Mouse (Mus musculus): ENCODE results near the gene Sesn2.
"Not testable (repeated sequence)": the region's sequence is repeated elsewhere in the genome, so short reads cannot be mapped to it uniquely, and the experiment has no call there.

The Sesn2 gene

DNA sequence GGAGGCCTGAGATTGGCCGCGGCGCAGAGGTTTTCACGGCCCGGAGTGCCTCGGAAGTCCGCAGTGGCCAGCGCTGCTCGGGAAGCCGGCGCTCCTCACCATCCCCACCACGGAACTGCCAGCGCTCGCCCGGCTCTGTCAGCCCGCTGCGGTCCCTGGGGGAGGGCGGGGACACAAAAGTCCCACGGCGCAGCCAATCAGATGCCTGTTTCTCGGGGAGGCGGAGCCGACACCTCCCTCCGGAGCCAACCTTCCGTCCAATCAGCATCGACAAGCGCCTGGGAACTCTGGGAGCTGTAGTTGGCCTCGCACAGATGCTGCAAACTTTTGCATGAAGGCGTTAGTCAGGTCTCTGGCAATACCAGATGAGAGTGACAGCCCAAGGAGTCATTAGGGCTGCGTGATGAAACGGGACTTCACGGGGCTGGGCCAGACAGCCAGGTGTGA is at the start of gene Sesn2:
Gene Sesn2 (minus strand): TSS at position 150 of the 447 bp plus-strand sequence.
- peak; percentile 94 for DNase-seq

DNA sequence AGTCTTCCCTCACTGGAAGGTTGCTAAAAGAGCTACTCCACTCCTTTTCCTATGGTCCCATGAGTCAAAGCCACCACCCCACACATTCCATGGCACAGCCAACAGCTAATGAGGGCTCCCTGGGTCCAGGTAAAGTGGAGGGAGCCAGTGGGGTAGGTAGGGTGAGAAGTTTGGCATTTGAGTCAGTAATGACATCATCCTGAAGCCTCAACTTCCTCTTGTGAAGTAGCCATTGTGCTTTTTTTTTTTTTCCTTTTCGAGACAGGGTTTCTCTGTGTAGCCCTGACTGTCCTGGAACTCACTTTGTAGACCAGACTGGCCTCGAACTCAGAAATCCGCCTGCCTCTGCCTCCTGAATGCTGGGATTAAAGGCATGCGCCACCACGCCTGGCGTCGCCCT is 45.2 kb upstream of the Sesn2 start:
- not testable (repeated sequence) for DNase-seq

DNA sequence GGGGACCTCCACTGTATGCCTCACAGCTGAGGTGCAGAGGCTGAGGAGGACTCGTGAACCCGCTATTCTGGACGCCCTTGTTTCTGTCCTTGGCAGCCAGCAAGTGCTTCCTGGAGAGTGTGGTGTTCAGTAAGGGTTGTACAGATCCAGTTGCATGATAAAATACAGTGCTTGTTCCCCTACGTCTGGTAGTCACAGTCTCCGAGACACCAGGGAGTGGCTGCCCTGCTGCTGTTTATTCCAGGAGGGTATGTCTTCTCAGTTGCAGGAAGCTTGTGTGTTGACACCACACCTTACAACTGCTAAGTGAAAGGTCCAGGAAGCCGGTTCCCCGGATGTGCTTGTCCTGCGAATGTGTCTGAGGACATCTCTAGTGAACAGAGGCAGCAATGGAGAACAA is 44.4 kb upstream of the Sesn2 start:
- no peak for DNase-seq

DNA sequence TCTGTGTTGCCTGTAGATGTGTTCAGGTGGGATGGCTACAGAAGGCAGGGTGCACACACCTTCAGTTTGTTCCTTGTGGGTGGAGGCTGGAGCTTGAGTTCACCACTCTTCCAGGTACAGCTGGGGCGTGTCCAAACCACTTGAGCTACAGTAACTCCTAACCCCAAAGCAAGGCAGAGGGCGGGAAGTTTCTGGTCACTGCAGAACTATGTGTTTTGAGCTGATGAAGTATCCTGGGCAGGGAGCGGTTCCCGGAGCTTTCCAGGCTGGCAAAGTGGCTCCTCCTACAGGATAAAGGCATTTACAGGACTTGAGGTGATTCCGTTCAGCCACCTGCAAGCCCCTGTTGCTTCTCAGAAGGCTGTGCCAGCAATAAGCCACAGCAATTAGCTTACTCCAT is 43.9 kb upstream of the Sesn2 start:
- no peak for DNase-seq

DNA sequence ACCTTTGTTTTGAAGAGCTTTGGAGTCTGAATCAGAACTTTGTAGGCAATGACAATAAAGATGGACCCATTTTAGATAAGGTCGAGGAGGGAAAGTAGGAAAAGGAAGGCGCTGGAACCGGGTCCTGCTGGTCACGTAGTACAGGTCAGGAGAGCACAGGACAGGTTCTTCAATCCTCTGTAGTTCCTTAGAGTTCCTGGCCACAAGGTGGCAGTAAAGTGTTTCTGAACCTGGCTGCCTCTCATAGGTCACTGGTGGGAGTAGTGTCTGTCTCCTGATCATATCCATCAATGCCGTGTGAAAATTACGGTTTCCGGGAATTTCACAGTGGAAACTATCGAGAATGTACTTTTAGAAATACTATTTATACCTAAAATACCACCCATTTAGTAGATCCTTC is 35.5 kb upstream of the Sesn2 start:
- DNase-seq = peak; percentile 64

DNA sequence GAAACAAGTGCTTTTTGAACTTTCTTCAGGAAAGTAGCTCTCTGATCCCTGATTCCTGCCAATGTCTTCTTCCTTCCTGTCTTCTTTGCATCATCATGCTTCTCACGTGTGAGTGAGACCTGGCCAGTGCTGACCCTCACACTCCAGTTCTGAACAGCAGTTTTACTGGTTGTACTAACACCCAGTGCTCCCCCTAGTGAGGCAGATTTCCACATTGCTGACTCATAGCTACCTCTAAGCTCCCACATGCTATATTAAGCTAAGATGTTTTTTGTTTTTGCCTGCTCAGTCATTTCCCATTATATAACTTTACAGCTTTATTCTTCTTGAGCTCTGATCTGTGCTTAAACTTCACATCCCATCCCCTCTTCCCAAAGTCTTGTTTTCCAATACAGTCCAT is 32.4 kb upstream of the Sesn2 start:
- no peak for DNase-seq

DNA sequence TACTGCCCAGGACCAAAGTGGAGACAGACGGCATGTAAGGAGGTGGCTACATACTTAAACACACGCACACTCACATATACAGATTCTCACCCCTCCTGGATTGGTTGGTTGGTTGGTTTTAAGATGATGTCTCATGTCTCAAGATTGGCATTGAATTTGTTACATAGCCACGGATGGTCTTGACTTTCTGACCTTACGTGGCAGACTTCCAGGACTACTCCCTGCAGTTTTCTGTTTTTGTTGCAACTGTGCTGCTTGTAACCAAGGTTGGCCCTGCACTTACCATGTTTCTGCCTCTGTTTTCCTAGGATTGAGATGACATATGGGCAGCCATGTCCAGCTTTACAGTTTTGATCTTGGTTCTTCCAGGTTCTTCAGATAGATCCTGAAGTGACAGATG is 31.1 kb upstream of the Sesn2 start:
- no peak for DNase-seq

DNA sequence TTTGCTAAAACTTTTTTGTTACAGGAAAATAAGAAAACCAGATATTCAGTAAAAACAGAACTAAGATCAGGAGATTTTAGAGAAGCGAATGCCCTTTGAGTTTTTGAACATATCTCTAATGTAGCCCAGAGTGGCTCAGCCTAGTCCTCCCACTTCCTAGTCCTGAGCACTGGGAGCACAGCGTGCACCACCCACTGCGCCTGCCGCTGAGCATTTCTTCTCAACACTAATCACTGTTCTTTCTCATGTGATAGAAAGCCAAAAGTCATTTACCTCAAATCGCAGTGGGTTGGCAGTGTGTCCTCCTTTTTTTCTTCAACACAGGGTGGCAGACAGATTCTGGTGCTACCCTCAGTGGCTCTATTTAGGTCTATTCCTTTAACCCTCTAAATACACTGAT is 29.2 kb upstream of the Sesn2 start:
- no peak for DNase-seq

DNA sequence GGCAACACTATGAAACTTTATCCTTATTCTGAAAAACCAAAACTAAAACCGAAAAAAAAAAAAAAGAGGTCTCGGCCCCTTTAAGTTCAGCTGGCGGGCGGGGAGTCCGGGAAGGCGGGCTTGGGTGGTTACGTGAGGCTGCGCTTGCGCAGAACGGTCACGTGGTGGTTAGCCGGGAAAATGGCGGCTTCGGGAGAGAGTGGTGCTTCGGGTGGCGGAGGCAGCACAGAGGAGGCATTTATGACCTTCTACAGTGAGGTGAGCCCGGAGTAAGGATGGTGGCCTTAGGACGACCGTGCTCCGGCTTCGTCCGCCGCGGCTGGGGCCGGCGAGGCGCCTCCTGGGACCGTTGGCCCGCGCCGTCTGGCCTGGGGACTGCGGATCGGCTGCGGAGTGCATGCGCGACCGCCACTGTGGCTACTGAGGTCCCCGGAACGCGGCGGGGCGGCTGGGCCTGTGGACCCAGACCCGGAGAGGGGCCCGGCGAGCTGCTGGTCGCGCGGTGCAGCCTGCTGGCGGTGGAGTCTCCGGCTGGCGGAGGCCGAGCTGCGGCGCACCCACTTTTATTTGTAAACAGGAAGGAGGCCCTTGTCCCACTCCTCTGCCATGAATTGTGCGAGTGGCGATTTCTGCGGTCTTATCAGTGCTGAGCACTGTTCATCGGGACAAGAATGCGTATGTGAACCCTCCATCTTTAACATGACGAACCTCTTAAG is 25.3 kb upstream of the Sesn2 start, which contains the start of gene Dnajc8:
Gene Dnajc8 (plus strand): TSS at position 145 of the 716 bp plus-strand sequence.
- peak; percentile 93 for DNase-seq

DNA sequence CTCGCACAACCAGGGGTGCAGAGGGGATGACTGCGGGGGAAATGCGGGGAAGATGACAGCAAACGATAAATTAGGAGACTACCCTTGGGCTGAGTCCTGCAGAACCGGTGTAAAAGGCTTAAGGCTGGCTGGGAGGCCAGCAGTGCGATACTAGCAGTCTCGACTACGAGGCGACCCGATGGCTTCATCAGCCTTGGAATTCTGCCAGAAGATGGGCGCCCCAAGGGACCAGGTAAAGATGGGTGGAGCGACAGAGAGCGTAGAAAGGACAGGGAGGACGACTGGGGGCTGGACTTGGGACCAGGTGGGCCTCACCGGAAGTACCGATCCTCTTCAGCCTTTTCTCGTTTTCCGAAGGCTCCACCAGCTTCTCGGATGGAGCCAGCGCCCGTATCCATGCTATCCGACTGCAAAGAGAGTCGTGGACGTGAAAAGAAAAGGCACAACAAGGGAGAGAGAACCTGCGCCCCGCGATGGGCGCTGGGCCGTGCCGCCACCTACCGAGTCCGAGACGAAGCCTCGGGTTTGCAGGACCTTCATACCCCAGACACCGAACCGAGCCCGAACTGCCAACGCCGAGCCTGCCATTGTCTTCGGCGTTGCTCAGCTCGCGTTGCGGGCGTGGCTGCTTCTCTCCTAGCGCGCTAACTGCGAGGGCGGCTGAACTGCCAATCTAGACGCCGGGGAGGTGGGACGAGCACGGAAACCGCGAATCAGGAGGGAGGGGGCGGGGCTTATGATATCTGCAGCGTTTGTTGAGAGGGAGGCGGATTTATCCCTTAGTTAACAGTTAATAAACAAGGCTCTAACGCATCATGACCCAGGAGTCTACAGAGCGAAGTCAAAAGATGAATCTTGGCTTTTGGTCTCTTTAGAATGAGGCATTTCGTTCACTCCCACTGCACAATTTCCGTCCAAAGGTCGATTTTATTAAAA is 22.9 kb upstream of the Sesn2 start, which contains the start of gene Atpif1:
Gene Atpif1 (minus strand): TSS at position 679 of the 936 bp plus-strand sequence.
- DNase-seq = peak; percentile 87

DNA sequence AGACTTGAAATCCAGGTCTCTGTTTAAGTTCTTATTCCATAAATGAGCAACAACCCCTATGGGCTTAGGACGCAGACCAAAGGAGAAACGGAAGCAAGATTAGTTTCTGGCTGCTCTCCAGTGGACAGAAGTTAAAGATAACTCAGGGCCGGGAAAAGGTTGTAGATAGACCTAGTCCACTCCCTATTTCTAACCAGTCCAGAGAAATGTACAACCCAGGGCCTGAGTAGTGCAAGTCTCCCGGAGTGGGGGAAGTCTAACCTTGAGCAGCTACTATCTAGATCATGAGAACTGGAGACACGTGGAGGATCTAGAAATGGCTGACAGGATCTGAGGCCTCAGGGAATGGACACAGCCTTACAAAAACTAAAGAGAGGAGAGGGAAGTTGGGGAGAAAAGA is 22.2 kb upstream of the Sesn2 start:
- no peak for DNase-seq

DNA sequence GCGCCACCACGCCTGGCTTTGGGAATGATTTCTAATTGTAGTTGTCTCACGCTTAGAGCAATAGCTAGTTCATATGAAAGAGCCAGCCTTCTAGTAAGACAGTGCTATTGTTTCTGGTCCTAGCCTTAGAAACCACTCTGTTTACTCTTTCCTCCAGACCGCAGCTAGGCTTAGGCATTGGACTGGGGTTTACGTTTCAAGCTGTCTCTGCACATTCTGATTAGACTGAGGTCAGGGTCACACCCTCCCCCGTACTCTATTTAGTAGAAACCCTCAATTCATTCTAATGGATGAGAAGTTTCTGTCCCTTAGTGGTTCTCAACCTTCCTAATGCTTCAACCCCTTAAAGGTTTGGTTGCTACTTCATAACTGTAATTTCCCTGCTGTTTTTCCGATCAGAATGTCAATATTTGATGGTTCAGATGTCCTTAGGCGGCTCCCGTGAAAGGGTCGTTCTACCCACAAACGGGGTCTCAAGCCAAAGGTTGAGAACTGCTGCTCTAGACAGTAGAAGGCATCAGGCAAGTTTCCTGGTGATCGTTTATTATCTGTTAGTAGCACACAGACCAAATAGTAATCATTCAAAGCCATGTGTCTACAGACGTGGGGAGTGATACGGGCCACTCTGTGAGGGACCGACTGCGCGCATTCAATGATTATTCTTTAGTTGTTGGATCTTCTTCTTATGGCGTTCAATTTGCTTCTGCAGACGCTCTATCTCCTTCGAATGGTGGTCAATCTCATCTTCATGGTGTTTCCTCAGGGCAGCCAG is 19.9 kb upstream of the Sesn2 start:
- DNase-seq = no peak

DNA sequence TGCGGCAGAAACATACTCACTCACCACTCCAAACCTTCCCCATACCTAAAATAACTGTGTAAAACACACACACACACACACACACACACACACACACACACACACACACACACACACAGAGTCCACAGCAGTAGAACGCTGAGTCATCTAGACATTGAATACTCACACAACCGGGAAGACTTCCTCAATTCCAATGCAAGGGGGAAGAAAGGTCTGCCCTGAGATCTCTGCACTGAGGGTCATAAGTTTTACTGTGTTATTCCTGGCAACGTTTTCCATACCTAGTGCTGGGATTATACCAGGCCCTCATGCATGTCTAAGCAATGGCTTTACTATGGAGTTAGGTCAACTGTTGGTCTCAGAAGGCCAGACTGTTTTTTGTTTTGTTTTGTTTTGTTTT is 19.0 kb upstream of the Sesn2 start:
- DNase-seq = no peak

DNA sequence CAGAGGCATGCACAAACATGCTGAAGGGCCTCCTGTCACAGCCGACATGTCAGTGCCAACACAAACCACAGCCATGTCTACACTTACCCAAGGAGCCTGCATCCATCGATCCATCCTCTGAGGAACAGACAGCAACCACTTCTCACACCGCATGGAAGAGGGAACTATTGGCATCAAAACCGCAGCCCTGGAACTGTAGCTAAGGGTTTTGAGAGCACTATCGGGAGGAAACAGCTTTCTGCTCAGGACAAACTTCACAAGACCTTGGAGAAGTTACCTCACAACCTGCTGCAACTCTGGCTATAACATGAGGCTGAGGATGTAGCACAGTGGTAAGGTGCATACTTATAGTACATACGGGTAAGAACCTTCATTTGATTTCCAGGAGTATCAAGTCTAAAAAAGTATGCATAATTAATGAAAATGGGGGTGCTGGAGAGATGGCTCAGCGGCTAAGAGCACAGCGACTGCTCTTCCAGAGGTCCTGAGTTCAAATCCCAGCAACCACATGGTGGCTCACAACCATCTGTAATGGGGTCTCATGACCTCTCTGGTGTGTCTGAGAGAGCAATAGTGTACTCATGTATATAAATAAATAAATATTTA is 17.7 kb upstream of the Sesn2 start:
- DNase-seq = no peak

DNA sequence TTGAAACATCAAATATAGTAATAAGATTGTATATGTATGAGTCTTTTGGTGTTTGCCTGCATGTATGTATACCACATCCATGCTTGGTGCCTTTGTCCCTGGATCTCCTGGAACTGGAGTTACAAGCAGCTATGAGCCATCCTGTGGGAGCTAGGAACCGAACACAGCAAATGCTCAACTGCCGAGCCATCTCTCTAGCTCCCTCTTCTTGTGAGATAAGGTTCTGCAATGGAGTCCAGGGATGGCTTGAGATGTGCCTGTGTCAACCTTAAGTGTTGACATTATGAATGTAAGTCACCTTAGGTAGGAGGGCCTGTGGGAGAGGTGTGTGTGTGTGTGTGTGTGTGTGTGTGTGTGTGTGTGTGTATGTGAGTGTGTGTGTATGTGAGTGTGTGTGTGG is 16.4 kb upstream of the Sesn2 start:
- DNase-seq = no peak

DNA sequence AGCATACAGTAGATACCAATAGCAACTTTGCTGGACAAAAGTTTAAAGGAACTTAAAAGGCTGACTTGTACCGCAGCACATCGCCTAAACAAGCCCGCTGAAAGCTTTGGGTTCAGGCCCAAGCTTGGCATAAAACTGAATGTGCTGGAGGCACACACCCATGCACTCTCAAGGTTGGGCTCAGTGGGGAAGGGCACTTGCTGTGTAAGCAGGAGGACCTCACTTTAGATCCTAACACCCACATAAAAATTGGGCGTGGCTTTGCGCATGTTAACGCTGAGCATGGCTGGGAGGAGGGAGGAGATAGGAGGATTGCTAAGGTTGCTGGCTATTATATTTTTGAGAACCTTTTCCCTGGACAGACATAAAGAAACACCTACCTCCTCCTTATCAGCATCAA is 14.5 kb upstream of the Sesn2 start:
- DNase-seq = no peak

DNA sequence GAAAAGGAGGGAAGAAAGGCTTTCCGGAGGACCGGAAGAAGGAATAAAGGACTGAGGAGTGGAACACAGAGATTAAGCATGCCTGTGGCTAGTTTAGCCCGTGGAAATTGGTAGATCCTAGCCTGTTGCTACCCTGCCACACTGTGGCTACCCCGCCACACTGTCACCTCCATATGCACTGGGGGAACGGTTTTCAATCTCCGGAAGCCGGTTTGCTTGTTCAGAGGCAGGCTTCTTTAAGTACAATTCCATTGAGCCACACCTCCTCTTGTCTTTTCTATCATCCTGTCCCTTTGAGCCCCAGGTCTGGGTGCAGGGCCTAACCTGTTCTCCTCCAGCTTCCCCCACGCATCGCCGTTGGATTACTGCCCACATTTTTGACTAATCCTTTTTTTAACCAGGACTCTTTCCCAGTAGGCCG is 14.0 kb upstream of the Sesn2 start:
- DNase-seq = no peak

DNA sequence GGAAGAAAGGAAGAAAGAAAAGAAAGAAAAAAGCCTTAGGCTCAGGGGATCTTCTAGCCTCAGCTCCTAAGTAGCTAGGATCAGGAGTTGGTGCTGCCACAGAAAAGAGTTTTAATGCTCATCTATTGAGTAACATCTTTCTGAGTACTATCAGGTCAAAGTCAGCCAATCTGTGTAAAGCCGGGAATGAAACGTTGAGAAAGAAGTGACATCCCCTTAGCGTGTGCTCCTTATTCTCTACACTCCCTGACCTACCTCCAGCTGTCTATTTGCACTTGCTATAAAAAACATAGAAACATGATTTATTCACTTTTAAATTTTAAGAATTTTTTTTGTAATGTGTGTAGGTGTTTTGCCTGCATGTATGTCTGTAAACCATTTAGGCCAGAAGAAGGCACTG is 8.9 kb upstream of the Sesn2 start:
- DNase-seq = no peak

DNA sequence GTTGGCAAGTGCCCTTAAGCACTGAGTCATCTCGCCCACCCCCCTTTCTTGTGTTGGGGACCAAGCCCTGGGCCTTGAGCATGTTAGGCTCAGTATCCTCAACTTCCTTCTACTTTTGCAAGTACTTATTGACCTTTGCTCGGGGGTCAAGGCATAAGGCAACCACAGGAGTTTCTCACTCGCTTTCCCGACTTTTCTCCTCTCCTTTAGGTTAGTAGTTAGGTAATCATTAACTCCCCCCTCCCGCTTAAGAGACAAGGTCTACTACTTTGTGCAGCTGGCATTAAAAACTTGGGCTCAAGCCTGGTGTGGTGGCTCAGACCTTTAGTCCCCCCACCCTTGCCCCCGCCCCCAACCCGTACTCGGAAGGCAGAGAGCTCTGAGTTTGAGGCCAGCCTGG is 7.8 kb upstream of the Sesn2 start:
- no peak for DNase-seq

DNA sequence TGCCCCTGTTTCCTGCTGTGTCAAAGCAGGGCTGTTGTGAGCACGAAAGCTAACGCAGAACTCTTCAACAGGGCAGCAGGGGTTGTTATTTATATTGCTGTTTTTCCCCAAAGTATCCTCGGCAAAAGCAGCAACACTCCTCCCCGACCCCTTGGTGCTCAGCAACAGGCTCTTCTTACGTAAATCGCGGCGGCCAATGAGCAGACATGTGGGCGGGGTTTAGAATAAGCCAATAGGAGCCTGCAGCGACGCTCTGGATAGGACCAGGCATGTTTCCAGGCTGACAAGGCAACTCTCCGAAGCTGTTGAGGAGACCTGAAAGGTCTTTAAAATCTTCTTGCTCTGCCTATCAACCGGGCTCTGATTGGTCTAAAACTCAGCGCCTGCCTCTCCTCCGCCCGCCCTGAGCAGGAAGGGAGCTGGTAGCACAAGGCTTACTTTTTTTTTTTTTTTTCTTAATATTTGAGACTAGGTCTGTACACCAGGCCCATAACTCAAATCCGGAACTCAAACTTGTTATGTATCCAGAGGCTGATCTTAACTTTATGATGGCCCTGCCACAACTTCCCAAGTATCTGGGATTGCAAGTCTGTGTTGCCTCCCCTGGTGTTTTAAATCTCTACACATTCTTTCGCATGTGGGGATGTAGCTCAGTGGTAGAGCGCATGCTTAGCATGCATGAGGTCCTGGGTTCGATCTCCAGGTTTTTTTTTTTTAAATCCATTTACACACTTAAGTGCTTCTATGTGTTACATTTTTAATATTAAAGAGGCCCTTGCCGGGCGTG is 5.3 kb upstream of the Sesn2 start:
- DNase-seq = peak; percentile 79

DNA sequence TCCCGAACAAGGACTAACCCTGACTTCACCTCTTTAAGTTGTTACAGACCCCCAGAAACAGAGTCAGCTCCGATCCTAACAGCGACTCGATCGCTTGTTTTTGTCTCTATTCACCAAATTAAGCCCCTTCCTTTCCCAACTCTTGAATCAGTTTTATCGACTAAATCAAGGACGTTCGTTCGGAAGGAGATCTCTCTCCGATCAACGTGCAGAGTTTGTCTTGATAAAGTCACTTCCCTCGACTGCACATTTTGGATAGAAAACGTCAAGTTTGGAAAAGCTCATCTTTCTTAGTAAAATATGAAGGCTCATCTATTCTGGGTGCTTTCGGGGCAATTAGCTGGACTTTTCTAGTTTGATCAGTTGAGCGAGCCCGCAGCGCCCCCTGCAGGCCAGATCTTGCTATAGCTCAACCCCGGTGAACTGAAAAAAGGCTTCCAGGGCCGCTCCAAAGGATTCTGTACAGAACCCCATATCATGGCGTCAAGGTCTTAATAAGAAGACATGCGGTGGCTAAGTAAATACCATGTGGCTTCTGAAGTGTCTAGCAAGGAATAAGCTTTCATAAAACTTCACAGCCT is 4.3 kb upstream of the Sesn2 start:
- DNase-seq = peak; percentile 86

All from cerebellum, adult 8-10 months (tissue).